Mouse (Mus musculus) colon, adult 2 months (tissue): ENCODE results near the gene Bhlhe40. TPM values are rescaled to one million over a fixed set of nuclear protein-coding genes. Genes with fewer than 3 reads are reported as not detected.

Experiments used
- polyA plus RNA-seq: library from polyadenylated mRNA; depleted of rRNA; stranded (reverse); fragments of >200 nt; gene quantifications from 2 replicates; pipeline ENCODE4 v1.2.3, GENCODE M21; 2012; rRNA removed

Gene Bhlhe40
- 27.2 and 30.7 TPM in 2 replicates for polyA plus RNA-seq

GRCm38 (mm10) chr6:108660206-108660877 is at the start of gene Bhlhe40:
Bhlhe40 (plus strand) TSS chr6:108660629.

Other genes starting within 250 kb of the Bhlhe40 start
- gene Arl8b, start 122.5 kb downstream of the Bhlhe40 start, polyA plus RNA-seq, result 9.6 and 12.0 TPM in 2 replicates
- 42.4 and 57.9 TPM in 2 replicates for gene Edem1, start 168.0 kb downstream of the Bhlhe40 start, polyA plus RNA-seq